Mouse (Mus musculus): ENCODE results near the gene Gabarapl1. TPM values are rescaled to one million over a fixed set of nuclear protein-coding genes. Genes with fewer than 3 reads are reported as not detected.

The Gabarapl1 gene
- total and polyA plus RNA-seq, 3 experiments = 43.9 to 102 (median 80.8) TPM

DNA sequence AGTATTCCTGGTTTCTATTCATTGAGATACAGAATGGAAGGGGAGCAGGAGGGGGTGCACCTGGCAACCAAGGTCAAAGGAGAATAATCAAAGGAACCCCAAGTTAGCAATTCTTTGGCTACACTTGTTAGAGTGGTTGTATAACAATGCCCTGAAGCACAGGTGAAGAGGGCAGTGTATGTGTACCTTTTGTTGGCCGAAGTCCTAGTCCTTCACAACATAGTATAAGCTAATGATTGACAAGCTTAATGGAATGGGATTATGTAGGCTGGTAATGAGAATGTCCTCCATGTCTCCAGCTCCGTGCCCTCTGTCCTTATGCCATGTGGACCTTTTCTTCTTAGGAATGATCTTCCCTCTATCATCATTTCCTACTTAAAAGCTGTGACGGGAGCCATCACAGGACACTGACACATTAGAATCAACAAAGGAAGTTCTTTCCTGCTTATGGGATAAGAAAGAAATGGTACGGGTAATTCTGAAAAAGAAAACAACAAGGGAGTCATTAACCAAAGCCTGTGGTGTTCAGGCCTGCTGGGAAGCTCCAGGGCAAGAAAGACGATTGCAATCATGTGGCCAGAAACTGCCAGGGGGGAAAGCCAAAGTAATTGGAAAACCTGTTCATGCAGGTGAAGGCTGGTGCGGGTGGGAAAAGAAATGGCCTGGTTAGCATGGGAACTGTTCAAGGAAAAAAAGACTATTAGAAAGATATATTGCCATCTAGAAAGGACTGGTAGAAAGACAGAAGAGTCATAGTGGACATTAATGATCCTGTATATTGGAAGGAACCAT lies 22.6 kb upstream of the Gabarapl1 start:
- no peak overlapping the region for H3K4me2 ChIP-seq (ENCODE audit: insufficient read depth, low read depth, poor library complexity, severe bottlenecking)
- H3K9me3 ChIP-seq (replicated peaks; ENCODE audit: low read length) = no peaks in the 10 kb centered on the region
- DNase-seq (ENCODE audit: extremely low read depth) = no peak
- no peaks in the 10 kb centered on the region for H3K27me3 ChIP-seq (replicated peaks)
- in situ Hi-C loops (cut with MboI; ENCODE audit: low pct_ligation_motif_present, low pct_unique_long_range_greater_than_20kb, low sequenced_read_pairs) = loop anchor here (10.0 kb wide), 1 partner anchor 126 kb away; the partner anchor contains the start of gene Clec12b
- TF ChIP-seq ZC3H11A (IDR thresholded peaks at IDR 0.05; ENCODE audit: low read depth, low read length) (no peak), E2F4 (IDR thresholded peaks at IDR 0.05; ENCODE audit: insufficient replicate concordance, low read depth, low read length) (no peak), PAX5 (IDR thresholded peaks at IDR 0.05; ENCODE audit: low read length) (no peak), ZKSCAN1 (IDR thresholded peaks at IDR 0.05; ENCODE audit: borderline replicate concordance, low read depth, low read length) (no peak), MAX (IDR thresholded peaks at IDR 0.05; ENCODE audit: low read length) (no peak), ZNF384 (IDR thresholded peaks at IDR 0.05; ENCODE audit: low read depth, low read length) (no peak)
- H3K4me1 ChIP-seq (ENCODE audit: control insufficient read depth in 1 of 2, insufficient read depth in 2 of 2) = peaks cover 0 to 4% of the 10 kb centered on the region in 2 experiments; a peak in 1 of 4 replicates
- no peaks in the 10 kb centered on the region for H3K36me3 ChIP-seq (replicated peaks in 1 of 2; ENCODE audit: control insufficient read depth in 1 of 2, insufficient read depth in 1 of 2, low read length in 1 of 2)
- H3K79me2 ChIP-seq (replicated peaks; ENCODE audit: control insufficient read depth, extremely low read depth, insufficient read depth, poor library complexity, severe bottlenecking) = no peaks in the 10 kb centered on the region
- no peak overlapping the region for H3K27ac ChIP-seq (ENCODE audit: insufficient read depth, low read depth)
- dilution Hi-C loops (cut with MboI; ENCODE audit: extremely low pct_ligation_motif_present, extremely low pct_unique_long_range_greater_than_20kb, low sequenced_read_pairs) = no loop called here
- H3K9ac ChIP-seq (ENCODE audit: insufficient read depth, low read depth) = no peak overlapping the region
- H3K4me3 ChIP-seq (replicated peaks in 1 of 3; ENCODE audit: low read depth in 2 of 3, low read length in 2 of 3, poor library complexity in 1 of 3) = no peak overlapping the region

DNA sequence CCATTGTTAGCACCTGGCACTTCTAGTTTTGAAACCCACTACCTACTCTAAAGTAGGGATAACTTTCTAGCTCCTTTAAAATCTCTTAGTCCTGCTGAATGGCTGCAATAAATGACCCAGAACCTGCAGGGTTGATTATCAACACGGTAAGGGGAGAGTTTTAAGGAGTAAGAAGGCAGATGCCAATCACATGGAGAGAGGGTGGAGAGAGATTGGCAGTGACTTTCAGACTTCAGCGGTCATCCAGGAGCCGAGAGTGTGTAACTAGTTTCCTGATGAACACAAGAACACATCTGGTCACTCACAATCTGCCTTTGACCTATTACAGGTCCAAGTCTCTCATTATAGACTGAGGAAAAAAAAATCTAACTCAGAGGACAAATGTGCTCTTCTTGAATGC lies 20.6 kb upstream of the Gabarapl1 start, which contains the start of gene Tmem52b:
Gene Tmem52b, plus strand, starts transcription at position 189 of the 400 bp plus-strand sequence.
- no peaks in the 10 kb centered on the region for H3K36me3 ChIP-seq (replicated peaks in 1 of 2; ENCODE audit: control insufficient read depth in 1 of 2, insufficient read depth in 1 of 2, low read length in 1 of 2)
- no peaks in the 10 kb centered on the region for H3K9me3 ChIP-seq (replicated peaks; ENCODE audit: low read length)
- in situ Hi-C loops (cut with MboI; ENCODE audit: low pct_ligation_motif_present, low pct_unique_long_range_greater_than_20kb, low sequenced_read_pairs) (loop anchor here (10.0 kb wide), 1 partner anchor 128 kb away; the partner anchor contains the start of gene Clec12b), dilution Hi-C loops (cut with MboI; ENCODE audit: extremely low pct_ligation_motif_present, extremely low pct_unique_long_range_greater_than_20kb, low sequenced_read_pairs) (no loop called here)
- no peaks in the 10 kb centered on the region for H3K27me3 ChIP-seq (replicated peaks)
- H3K4me2 ChIP-seq (ENCODE audit: insufficient read depth, low read depth, poor library complexity, severe bottlenecking) = no peak within 1 kb of the TSS
- no peak within 1 kb of the TSS for H3K9ac ChIP-seq (ENCODE audit: insufficient read depth, low read depth)
- no peak for TF ChIP-seq PAX5 (IDR thresholded peaks at IDR 0.05; ENCODE audit: low read length)
- TF ChIP-seq GABPA (IDR thresholded peaks at IDR 0.05; ENCODE audit: insufficient replicate concordance, low read depth, low read length) = no peak
- no peak for TF ChIP-seq IRF4 (IDR thresholded peaks at IDR 0.05; ENCODE audit: low read depth, low read length)
- no peak for TF ChIP-seq CTCF (conservative IDR thresholded peaks at IDR 0.05 in 1 of 2, IDR thresholded peaks at IDR 0.05 in 1 of 2; ENCODE audit: low read depth in 2 of 2, low read length in 2 of 2)
- no peak for TF ChIP-seq TCF12 (IDR thresholded peaks at IDR 0.05; ENCODE audit: low read depth, low read length)
- H3K27ac ChIP-seq (ENCODE audit: insufficient read depth, low read depth) = no peak within 1 kb of the TSS
- DNase-seq (ENCODE audit: extremely low read depth) = no peak
- peaks cover 0 to 4% of the 10 kb centered on the region in 2 experiments; a peak in 1 of 4 replicates for H3K4me1 ChIP-seq (ENCODE audit: control insufficient read depth in 1 of 2, insufficient read depth in 2 of 2)
- no peak within 1 kb of the TSS for H3K4me3 ChIP-seq (replicated peaks in 1 of 3; ENCODE audit: low read depth in 2 of 3, low read length in 2 of 3, poor library complexity in 1 of 3)
- no peaks in the 10 kb centered on the region for H3K79me2 ChIP-seq (replicated peaks; ENCODE audit: control insufficient read depth, extremely low read depth, insufficient read depth, poor library complexity, severe bottlenecking)

DNA sequence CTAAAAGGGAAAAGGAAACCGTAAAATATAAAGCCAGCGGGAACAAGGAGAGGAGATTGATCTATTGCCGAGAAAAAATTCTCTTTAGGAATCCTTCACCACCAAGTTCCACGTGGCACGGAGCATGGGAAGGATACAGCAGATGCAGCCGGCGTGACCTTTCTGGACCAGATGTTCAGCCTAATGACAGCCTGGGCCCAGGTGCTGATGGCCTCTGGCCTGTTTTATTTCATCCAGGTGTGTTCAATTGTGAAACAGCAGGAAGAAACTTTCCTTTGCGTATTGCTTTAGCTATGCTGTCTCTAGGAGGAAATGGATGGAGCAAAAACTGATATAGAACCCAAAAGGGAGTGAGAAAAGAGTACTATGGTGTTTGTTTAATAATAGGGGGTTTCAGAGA lies 20.1 kb upstream of the Gabarapl1 start:
- in situ Hi-C loops (cut with MboI; ENCODE audit: low pct_ligation_motif_present, low pct_unique_long_range_greater_than_20kb, low sequenced_read_pairs) = loop anchor here (10.0 kb wide), 1 partner anchor 128 kb away; the partner anchor contains the start of gene Clec12b
- Histone ChIP-seq H3K36me3 (replicated peaks in 1 of 2; ENCODE audit: control insufficient read depth in 1 of 2, insufficient read depth in 1 of 2, low read length in 1 of 2) (no peaks in the 10 kb centered on the region), H3K4me1 (ENCODE audit: control insufficient read depth in 1 of 2, insufficient read depth in 2 of 2) (peaks cover 0 to 4% of the 10 kb centered on the region in 2 experiments; a peak in 1 of 4 replicates), H3K27me3 (replicated peaks) (no peaks in the 10 kb centered on the region), H3K9me3 (replicated peaks; ENCODE audit: low read length) (no peaks in the 10 kb centered on the region), H3K4me3 (replicated peaks in 1 of 3; ENCODE audit: low read depth in 2 of 3, low read length in 2 of 3, poor library complexity in 1 of 3) (no peak overlapping the region), H3K4me2 (ENCODE audit: insufficient read depth, low read depth, poor library complexity, severe bottlenecking) (no peak overlapping the region), H3K79me2 (replicated peaks; ENCODE audit: control insufficient read depth, extremely low read depth, insufficient read depth, poor library complexity, severe bottlenecking) (no peaks in the 10 kb centered on the region), H3K27ac (ENCODE audit: insufficient read depth, low read depth) (no peak overlapping the region), H3K9ac (ENCODE audit: insufficient read depth, low read depth) (no peak overlapping the region)
- DNase-seq (ENCODE audit: extremely low read depth) = no peak
- dilution Hi-C loops (cut with MboI; ENCODE audit: extremely low pct_ligation_motif_present, extremely low pct_unique_long_range_greater_than_20kb, low sequenced_read_pairs) = no loop called here
- no peak for TF ChIP-seq KAT2A (IDR thresholded peaks at IDR 0.05; ENCODE audit: insufficient replicate concordance, low read length)
- TF ChIP-seq SIN3A (IDR thresholded peaks at IDR 0.05; ENCODE audit: low read length) = no peak
- no peak for TF ChIP-seq SMC3 (IDR thresholded peaks at IDR 0.05; ENCODE audit: low read depth, low read length)
- TF ChIP-seq RCOR1 (conservative IDR thresholded peaks at IDR 0.05; ENCODE audit: low read depth, low read length) = no peak

Data from CH12.LX (cell line).